Mouse (Mus musculus): ENCODE results near the gene Fxyd6. TPM values are rescaled to one million over a fixed set of nuclear protein-coding genes. Genes with fewer than 3 reads are reported as not detected.

Fxyd6 gene
- polyA plus RNA-seq (2015; fragmentation: Nextera tagmentation; extraction: Ambion mirVana), result 134 and 137 TPM in 2 replicates

- WGBS, result 1% methylated on average over 28 of the region's 28 CpGs
- no peaks in the 10 kb centered on the region; the same call in 1 of the 2 replicates for H3K27me3 ChIP-seq
- H3K9me3 ChIP-seq, result no peaks in the 10 kb centered on the region
- peak within 1 kb of the TSS; percentile 84 for H3K4me2 ChIP-seq (replicated peaks)
- H3K4me3 ChIP-seq, result peak within 1 kb of the TSS; percentile 71
- peak within 1 kb of the TSS; percentile 83 for H3K9ac ChIP-seq
- no peaks in the 10 kb centered on the region for H3K36me3 ChIP-seq
- peak within 1 kb of the TSS; percentile 63 for H3K27ac ChIP-seq
- peak; percentile 65; the same call in 1 of the 2 replicates for ATAC-seq (ENCODE audit: low FRiP score, low read depth)
- H3K4me1 ChIP-seq, result peaks cover 36% of the 10 kb centered on the region
Measured at GRCm38 (mm10) chr9:45370117-45370561, at the start of gene Fxyd6. Fxyd6 (plus strand) TSS chr9:45370185.

GRCm38 (mm10) chr9:45321465-45321864 is 48.5 kb upstream of the Fxyd6 start:
- H3K9ac ChIP-seq, result no peak overlapping the region
- H3K9me3 ChIP-seq, result no peaks in the 10 kb centered on the region
- no peak overlapping the region for H3K4me3 ChIP-seq
- no peaks in the 10 kb centered on the region for H3K36me3 ChIP-seq
- 89% methylated on average over 6 of the region's 6 CpGs for WGBS
- peaks cover 38% of the 10 kb centered on the region for H3K27me3 ChIP-seq
- no peak overlapping the region for H3K27ac ChIP-seq
- no peak for ATAC-seq (ENCODE audit: low FRiP score, low read depth)
- H3K4me2 ChIP-seq (replicated peaks), result no peak overlapping the region
- H3K4me1 ChIP-seq, result no peaks in the 10 kb centered on the region

- ATAC-seq (ENCODE audit: low FRiP score, low read depth), result no peak
- WGBS, result 89% methylated on average over 4 of the region's 4 CpGs
- Histone ChIP-seq H3K36me3 (no peaks in the 10 kb centered on the region), H3K9me3 (no peaks in the 10 kb centered on the region), H3K9ac (no peak overlapping the region), H3K4me1 (no peaks in the 10 kb centered on the region), H3K27ac (no peak overlapping the region), H3K4me3 (no peak overlapping the region), H3K4me2 (replicated peaks) (no peak overlapping the region), H3K27me3 (peaks cover 32% of the 10 kb centered on the region)
Measured at GRCm38 (mm10) chr9:45321946-45322430, 48.0 kb upstream of the Fxyd6 start.

- 92% methylated on average over 9 of the region's 9 CpGs for WGBS
- Histone ChIP-seq H3K36me3 (no peaks in the 10 kb centered on the region), H3K4me3 (no peak overlapping the region), H3K4me2 (replicated peaks) (no peak overlapping the region), H3K27me3 (no peaks in the 10 kb centered on the region), H3K9ac (no peak overlapping the region), H3K27ac (no peak overlapping the region), H3K4me1 (no peaks in the 10 kb centered on the region), H3K9me3 (no peaks in the 10 kb centered on the region)
- ATAC-seq (ENCODE audit: low FRiP score, low read depth), result no peak
Measured at GRCm38 (mm10) chr9:45326390-45326789, 43.6 kb upstream of the Fxyd6 start.

GRCm38 (mm10) chr9:45328263-45328662 is 41.7 kb upstream of the Fxyd6 start:
- Histone ChIP-seq H3K4me2 (replicated peaks) (no peak overlapping the region), H3K27ac (no peak overlapping the region), H3K4me1 (no peaks in the 10 kb centered on the region), H3K9me3 (no peaks in the 10 kb centered on the region), H3K9ac (no peak overlapping the region), H3K27me3 (no peaks in the 10 kb centered on the region), H3K36me3 (no peaks in the 10 kb centered on the region), H3K4me3 (no peak overlapping the region)
- no peak for ATAC-seq (ENCODE audit: low FRiP score, low read depth)
- WGBS, result 88% methylated on average over 4 of the region's 4 CpGs

- Histone ChIP-seq H3K36me3 (no peaks in the 10 kb centered on the region), H3K27me3 (no peaks in the 10 kb centered on the region), H3K9me3 (no peaks in the 10 kb centered on the region), H3K4me2 (replicated peaks) (no peak overlapping the region), H3K27ac (no peak overlapping the region), H3K9ac (no peak overlapping the region), H3K4me1 (no peaks in the 10 kb centered on the region), H3K4me3 (no peak overlapping the region)
- WGBS, result 87% methylated on average over 6 of the region's 6 CpGs
- ATAC-seq (ENCODE audit: low FRiP score, low read depth), result no peak
Measured at GRCm38 (mm10) chr9:45329577-45329976, 40.4 kb upstream of the Fxyd6 start.

- no peaks in the 10 kb centered on the region for H3K9me3 ChIP-seq
- no peak overlapping the region for H3K9ac ChIP-seq
- no peak overlapping the region for H3K4me2 ChIP-seq (replicated peaks)
- no peaks in the 10 kb centered on the region for H3K27me3 ChIP-seq
- WGBS, result 68% methylated on average over 2 of the region's 2 CpGs
- H3K4me3 ChIP-seq, result no peak overlapping the region
- ATAC-seq (ENCODE audit: low FRiP score, low read depth), result no peak
- H3K4me1 ChIP-seq, result no peaks in the 10 kb centered on the region
- no peaks in the 10 kb centered on the region for H3K36me3 ChIP-seq
- H3K27ac ChIP-seq, result no peak overlapping the region
Measured at GRCm38 (mm10) chr9:45337406-45337805, 32.6 kb upstream of the Fxyd6 start.

GRCm38 (mm10) chr9:45343066-45343465 is 26.9 kb upstream of the Fxyd6 start:
- H3K9ac ChIP-seq, result no peak overlapping the region
- WGBS, result 92% methylated on average over 3 of the region's 3 CpGs
- no peak for ATAC-seq (ENCODE audit: low FRiP score, low read depth)

GRCm38 (mm10) chr9:45345516-45345915 is 24.5 kb upstream of the Fxyd6 start:
- H3K27ac ChIP-seq, result no peak overlapping the region
- 68% methylated on average over 2 of the region's 2 CpGs for WGBS
- H3K4me1 ChIP-seq, result no peaks in the 10 kb centered on the region
- no peak overlapping the region for H3K9ac ChIP-seq
- H3K4me3 ChIP-seq, result no peak overlapping the region
- no peaks in the 10 kb centered on the region for H3K36me3 ChIP-seq
- H3K4me2 ChIP-seq (replicated peaks), result no peak overlapping the region
- H3K27me3 ChIP-seq, result no peaks in the 10 kb centered on the region
- no peaks in the 10 kb centered on the region for H3K9me3 ChIP-seq
- ATAC-seq (ENCODE audit: low FRiP score, low read depth), result no peak

More at GRCm38 (mm10) chr9:45343066-45343465, 26.9 kb upstream of the Fxyd6 start:
- Histone ChIP-seq H3K9me3 (no peaks in the 10 kb centered on the region), H3K4me1 (no peaks in the 10 kb centered on the region), H3K27ac (no peak overlapping the region), H3K27me3 (no peaks in the 10 kb centered on the region), H3K36me3 (no peaks in the 10 kb centered on the region), H3K4me3 (no peak overlapping the region), H3K4me2 (replicated peaks) (no peak overlapping the region)

GRCm38 (mm10) chr9:45346276-45346675 is 23.7 kb upstream of the Fxyd6 start:
- Histone ChIP-seq H3K36me3 (no peaks in the 10 kb centered on the region), H3K9ac (no peak overlapping the region), H3K9me3 (no peaks in the 10 kb centered on the region; the same call in 1 of the 2 replicates), H3K27me3 (no peaks in the 10 kb centered on the region), H3K27ac (no peak overlapping the region), H3K4me1 (no peaks in the 10 kb centered on the region), H3K4me3 (no peak overlapping the region), H3K4me2 (replicated peaks) (no peak overlapping the region)
- no peak for ATAC-seq (ENCODE audit: low FRiP score, low read depth)
- 73% methylated on average over 6 of the region's 6 CpGs for WGBS

- H3K27ac ChIP-seq, result no peak overlapping the region
- no peaks in the 10 kb centered on the region for H3K27me3 ChIP-seq
- H3K4me3 ChIP-seq, result no peak overlapping the region
- no peaks in the 10 kb centered on the region for H3K4me1 ChIP-seq
- WGBS, result 78% methylated on average over 6 of the region's 6 CpGs
- no peak overlapping the region for H3K4me2 ChIP-seq (replicated peaks)
- no peak for ATAC-seq (ENCODE audit: low FRiP score, low read depth)
- H3K9me3 ChIP-seq, result no peaks in the 10 kb centered on the region; the same call in 1 of the 2 replicates
- H3K36me3 ChIP-seq, result no peaks in the 10 kb centered on the region
- H3K9ac ChIP-seq, result no peak overlapping the region
Measured at GRCm38 (mm10) chr9:45348560-45348959, 21.4 kb upstream of the Fxyd6 start.

GRCm38 (mm10) chr9:45349181-45349580 is 20.8 kb upstream of the Fxyd6 start:
- Histone ChIP-seq H3K9me3 (no peaks in the 10 kb centered on the region; the same call in 1 of the 2 replicates), H3K27me3 (no peaks in the 10 kb centered on the region), H3K4me1 (no peaks in the 10 kb centered on the region), H3K36me3 (no peaks in the 10 kb centered on the region), H3K27ac (no peak overlapping the region), H3K4me2 (replicated peaks) (no peak overlapping the region), H3K9ac (no peak overlapping the region), H3K4me3 (no peak overlapping the region)
- no peak for ATAC-seq (ENCODE audit: low FRiP score, low read depth)
- WGBS, result 43% methylated on average over 4 of the region's 4 CpGs

- Histone ChIP-seq H3K9me3 (no peaks in the 10 kb centered on the region; the same call in 1 of the 2 replicates), H3K27ac (no peak overlapping the region), H3K36me3 (no peaks in the 10 kb centered on the region), H3K4me2 (replicated peaks) (no peak overlapping the region), H3K4me1 (no peaks in the 10 kb centered on the region), H3K4me3 (no peak overlapping the region), H3K27me3 (no peaks in the 10 kb centered on the region), H3K9ac (no peak overlapping the region)
- ATAC-seq (ENCODE audit: low FRiP score, low read depth), result no peak
- WGBS, result 26% methylated on average over 5 of the region's 5 CpGs
Measured at GRCm38 (mm10) chr9:45349851-45350250, 20.1 kb upstream of the Fxyd6 start.

All from limb, embryonic 13.5 days (tissue).